Mouse (Mus musculus) c-Kit-positive CD71-positive TER-119-negative erythroid progenitor cells, embryonic 14.5 days (primary cell): ENCODE results near the gene Tmem52.
"Not testable (repeated sequence)": the region's sequence is repeated elsewhere in the genome, so short reads cannot be mapped to it uniquely, and the experiment has no call there.

Experiments
- DNase-seq: peaks from one replicate; pipeline ENCODE4 v3.0.0-alpha.2; 2013; ENCODE audit warnings: low read depth

Tmem52 gene

DNA sequence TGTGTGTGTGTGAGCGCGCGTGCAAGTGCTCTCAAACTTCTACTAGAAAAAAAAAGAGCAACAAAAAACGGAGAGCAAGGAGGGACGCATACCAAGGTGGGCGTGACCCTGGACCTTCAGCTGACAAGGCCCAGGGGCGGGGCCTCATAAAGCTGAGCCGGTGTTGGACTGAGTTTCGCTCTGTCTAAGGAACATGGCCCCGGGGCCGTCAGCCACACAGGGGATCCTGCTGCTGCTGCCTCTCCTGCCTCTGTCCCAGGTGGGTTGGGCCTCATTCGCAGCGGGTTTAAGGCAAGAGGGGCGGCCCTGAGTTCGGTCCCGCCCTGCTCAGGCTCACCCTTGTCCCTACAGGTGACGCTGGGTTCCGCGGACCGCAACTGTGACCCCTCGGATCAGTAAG is at the start of gene Tmem52:
Gene Tmem52 (plus strand): TSS at position 163 of the 400 bp plus-strand sequence.
- peak; percentile 64 for DNase-seq

DNA sequence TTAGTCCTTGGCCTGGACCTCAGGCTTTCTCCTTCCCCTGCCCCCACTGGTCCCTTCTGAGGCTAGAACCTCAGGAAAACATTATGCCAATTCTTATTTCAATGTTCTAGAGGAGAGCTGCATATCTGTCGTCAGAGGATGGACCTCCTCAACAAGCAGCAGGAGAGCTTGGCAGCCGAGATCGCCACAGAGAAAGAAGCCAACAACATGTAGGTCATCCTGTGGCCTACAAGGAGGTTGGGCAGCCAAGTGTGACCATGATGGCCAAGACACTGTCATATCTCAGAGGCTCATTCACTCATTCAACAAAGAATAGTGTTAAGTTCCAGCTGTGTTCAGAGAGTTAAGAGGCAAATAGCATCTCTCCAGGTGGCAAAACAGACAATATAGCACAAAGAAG is 48.8 kb upstream of the Tmem52 start:
- DNase-seq, result no peak

DNA sequence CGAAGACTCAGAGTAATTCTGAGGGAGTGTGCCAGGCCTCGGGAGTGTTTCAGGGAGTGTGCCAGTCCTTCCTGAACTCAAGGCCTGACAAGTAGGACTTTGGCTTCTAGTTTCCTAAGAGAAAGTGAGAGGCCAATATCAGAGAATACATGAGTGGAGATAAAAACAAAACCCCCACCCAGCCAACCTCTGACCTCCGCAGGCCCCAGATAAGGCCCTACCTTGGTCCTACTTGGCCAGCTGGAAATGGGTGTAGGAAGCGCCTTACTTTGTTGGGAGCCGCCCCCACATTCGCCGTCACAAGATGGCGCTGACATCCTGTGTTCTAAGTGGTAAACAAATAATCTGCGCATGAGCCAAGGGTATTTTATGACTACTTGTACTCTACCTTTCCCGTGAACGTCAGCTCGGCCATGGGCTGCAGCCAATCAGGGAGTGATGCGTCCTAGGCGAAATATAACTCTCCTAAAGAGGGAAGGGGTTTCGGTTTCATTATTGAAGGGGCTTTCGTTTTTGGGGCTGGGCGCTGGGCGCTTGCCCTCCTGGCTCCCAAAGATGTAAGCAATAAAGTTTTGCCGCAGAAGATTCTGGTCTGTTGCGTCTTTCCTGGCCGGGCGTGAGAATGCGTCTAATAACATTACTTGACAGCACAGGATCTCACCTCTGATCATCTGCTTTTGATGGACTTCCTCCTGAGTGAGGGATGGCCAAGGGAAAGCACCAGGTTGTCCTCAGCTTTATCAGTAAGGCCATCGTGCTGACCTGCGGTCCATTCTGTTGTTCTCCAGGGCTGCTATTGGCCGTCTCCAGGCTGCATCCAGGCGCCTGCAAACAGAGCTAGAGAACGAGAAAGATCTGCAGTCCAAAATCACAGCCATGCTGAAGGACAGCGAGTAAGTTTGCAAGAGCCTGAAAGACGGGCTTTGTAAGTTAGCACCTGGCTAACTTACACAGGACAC is 47.2 kb upstream of the Tmem52 start:
- DNase-seq, result not testable (repeated sequence)

DNA sequence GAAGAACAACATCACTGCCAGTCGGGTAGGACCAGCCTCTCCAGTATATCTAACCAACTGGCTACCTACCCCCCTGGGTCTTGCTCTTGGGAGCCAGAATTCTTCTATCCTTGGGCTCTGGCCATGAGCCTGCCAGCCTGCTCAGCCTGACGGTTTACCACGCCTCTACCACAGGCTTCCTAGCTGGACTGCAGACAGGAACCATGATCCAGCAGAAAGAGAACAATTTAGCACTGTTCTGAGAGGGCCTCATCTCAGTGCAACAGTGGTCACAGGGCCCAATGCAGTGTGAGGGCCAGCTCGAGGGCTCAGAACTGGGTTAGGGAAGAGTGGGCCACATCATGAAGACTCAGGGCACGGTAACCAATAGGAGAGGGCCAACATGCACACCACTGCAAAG is 44.9 kb upstream of the Tmem52 start:
- DNase-seq, result no peak

DNA sequence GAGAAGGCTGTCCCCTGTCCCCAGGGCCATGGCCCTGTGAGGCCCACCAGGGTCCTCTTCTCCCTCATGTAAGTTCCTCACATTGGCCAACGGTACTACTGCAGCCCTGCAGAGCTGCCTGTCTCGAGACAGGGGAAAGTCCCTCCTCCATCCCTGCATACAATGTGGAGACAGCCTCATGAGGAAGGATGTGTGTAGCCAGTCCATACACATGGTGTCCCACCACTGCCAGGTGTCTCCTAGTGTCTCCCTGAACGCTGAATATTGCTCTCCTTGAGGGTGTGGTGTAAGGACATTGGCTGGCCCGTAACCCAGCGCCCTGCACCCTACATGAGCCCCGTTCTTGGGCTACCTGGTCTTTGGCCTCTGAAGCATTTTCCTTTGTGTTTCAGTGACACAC is 42.6 kb upstream of the Tmem52 start:
- DNase-seq, result no peak

DNA sequence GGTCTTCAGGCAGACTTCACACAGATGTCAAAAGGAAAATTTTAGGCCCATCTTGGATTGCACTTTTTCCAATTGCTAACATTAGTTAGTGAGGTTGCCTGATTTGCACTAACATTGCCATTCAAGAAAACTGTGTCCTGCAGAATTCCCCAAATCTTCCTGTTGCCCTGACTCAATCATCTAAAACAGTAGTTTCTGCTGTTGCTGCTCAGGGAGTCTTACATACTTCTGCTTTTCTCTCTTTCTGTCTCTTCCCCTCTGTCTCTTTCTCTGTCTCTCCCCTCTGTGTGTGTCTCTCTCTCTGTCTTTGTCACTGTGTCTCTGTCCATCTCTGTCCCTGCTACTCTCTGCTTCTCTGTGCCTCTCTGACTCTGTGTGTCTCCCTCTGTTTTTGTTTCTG is 40.5 kb upstream of the Tmem52 start:
- no peak for DNase-seq

DNA sequence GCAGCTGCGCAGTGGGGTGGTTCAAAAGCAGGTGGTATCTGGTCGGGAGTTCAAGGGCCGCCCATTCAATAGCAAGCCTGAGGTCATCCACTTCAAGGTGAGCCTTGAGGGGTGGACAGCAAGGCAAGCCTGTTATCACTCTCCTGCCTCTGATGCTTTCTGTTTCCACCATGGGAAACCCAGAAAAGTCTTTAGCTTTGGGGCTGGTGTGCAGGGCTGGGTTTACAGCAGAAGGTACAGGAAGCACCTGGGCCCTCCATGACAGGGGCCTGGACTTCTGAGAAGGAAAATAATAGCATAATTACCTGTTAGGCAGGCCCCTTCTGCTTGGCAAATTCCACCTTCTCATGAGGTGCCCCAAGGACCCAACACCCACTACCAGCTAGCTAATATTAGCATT is 39.7 kb upstream of the Tmem52 start:
- no peak for DNase-seq

DNA sequence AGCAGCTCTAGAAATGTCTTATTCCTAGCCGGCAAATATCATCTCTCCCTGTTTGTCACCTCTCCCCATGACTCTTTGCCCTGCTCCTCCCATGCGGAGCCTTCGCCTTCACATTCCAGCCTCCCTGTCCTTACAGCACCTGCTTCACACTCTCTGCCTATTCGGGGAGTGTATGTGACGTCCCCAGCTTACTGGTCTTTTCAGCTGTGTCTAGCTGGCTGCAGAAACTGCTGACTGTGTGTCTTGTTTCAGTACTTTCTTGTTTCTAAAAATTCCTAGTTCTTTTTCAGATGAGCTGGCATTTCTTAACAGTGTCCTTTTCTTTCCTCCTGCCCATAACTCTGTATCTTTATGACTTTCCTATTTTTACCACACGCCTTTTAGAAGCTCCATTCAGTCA is 36.6 kb upstream of the Tmem52 start:
- no peak for DNase-seq

DNA sequence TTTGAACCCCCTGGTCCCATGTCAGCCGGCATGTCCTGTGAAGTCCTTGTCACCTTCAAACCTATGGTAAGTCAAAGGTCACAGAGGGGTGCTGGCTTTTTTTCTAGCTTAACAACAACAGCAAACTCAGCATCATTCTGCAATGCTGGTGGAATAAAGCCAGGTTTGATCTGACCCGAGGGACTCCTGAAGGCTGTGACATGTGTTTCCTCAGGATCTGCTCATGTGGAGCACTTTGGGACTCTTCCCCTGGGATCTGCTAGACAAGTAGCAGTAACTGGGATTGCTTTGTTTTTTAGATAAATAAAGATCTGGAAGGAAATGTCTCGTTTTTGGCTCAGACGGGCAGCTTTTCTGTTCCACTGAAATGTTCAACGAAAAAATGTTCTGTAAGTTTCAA is 34.9 kb upstream of the Tmem52 start:
- no peak for DNase-seq

DNA sequence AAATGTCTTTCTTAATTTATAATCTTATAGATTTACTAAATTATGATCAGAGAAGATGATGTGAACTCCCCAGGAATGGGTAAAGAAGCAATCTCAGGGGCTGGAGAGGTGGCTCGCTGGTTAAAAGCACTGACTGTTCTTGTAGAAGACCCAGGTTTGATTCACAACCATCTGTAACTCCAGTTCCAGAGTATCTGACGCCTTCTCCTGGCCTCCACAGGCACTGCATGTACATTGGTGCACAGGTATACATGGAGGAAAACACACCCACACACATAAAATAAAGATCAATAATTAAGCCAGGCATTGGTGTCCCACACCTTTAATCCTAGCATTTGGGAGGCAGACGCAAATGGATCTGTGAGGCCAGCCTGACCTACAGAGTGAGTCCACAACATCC is 26.1 kb upstream of the Tmem52 start:
- no peak for DNase-seq

DNA sequence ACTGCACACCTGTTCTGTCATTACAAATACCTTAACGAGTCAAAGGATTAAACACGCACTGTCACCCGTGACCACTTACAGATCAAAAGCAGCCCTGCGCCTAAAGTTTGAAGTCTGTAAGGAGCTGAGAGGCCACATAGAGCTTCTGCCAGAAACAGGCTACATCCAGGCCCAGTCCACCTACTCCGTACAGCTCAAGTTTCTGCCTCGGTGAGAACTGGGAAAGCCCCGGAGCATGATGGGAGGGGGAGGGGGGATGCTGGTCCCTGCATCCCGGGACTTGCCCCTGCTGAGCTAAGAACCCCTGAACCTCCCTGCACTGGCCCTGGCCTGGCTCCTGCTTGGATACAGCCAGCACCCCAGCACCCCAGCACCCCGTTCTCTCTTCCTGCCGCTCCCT is 17.3 kb upstream of the Tmem52 start:
- no peak for DNase-seq

DNA sequence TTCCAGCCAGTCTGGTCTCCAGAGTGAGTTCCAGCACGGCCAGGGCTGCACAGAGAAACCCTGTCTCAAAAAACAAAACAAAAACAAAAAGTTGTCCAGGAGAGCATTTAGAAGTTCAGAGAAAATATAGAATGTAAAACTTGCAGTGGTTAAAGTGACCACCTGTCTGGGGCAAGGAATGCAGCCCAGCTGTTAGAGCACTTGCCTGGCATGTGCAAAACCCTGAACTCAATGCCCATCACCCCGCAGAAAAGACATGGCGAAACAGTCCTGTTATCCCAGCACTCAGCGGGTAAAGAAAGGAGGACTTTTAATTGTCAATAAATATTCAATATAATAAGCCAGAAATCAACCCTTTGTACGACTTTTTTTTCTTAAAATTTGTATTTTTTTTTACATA is 10.3 kb upstream of the Tmem52 start:
- no peak for DNase-seq

DNA sequence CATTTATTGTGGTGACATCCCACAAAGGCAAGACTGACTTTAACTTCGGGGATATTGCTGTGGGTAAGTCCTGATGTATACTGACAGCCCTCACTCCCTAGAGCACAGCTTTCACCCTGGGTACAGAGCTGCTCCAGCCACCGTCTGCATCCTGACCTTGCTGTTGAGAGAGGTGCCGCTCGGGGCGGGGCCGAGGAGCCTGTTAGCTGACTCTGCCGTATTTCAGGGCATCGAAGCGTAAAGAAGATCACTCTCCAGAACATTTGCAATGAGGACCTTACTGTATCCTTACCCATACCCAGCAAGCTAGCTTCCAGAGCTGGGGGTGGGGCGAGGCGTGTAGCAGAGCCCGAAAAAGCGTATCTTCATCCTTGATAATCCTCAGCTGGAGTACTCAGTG is 5.9 kb upstream of the Tmem52 start:
- no peak for DNase-seq

DNA sequence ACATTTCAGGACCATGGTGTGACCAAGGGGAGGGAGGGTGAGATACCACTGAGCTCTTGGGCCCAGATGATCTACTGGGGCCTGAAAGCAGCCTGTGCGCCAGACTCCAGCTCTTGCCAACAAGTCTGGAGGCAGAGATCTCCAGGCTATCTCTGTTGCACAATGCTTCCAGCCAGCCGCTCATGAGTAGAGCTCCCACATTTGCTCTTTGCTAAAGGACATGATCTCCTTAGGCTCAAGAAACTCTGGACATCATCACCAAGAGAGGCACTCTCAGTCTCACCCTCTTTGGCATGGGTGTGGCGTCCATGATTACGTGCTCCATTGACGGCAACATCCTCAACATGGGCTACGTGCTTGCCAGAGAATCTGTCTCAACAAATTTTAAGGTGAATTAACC is 5.3 kb upstream of the Tmem52 start:
- DNase-seq, result no peak

DNA sequence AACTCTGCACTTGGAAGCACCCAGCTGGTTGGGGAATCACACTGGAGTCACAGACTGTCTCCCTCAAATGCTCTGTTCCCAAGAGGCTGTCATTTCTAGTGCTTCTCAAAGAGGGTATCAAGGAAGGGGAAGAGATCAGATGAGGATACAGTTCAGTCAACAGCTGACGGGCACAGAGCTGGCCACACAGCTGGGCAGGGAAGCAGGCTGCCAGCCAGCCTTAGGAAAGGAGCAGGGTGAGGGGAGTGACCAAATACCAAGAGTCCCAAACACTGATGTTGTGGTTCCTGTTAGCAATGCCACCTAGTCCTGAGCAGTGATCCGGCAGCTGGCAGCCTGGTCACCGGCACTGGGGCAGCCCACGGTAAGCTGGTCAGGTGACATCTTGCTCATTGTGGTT is 4.9 kb upstream of the Tmem52 start:
- no peak for DNase-seq

DNA sequence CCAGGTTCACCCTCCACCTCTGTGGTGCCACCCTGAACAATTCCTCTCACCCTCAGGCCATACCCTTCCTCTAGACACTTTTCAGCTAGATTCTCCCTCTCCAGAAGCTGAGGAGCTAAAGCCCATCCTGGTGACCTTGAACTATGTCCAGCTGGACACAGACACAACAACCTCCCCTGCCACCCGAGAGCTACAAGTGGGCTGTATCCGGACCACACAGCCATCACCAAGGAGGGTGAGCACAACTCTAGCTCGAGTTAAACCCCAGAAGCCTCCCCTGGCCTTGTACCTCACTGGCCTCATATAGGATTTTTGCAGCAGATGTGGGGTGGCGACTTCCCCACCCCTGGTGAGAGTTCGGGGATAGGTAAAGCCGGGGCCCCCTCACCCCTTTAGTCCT is 3.3 kb upstream of the Tmem52 start:
- DNase-seq, result no peak

DNA sequence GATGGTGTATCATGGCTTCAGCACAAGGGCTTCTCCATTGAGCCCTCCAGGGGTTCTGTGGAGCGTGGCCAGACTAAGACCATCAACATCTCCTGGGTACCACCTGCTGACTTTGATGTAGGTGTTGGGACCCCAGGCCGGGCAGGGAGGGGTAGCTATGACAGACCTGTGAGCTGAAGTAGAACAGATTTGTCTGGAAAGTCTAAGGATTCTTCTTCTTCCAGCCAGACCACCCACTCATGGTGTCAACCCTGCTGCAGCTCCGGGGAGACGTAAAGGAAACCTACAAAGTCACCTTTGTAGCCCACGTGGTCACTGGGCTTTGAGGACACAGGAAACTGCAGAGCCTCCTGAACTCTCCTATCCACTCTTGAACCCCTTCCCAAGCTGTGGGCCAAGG is 2.8 kb upstream of the Tmem52 start:
- no peak for DNase-seq

DNA sequence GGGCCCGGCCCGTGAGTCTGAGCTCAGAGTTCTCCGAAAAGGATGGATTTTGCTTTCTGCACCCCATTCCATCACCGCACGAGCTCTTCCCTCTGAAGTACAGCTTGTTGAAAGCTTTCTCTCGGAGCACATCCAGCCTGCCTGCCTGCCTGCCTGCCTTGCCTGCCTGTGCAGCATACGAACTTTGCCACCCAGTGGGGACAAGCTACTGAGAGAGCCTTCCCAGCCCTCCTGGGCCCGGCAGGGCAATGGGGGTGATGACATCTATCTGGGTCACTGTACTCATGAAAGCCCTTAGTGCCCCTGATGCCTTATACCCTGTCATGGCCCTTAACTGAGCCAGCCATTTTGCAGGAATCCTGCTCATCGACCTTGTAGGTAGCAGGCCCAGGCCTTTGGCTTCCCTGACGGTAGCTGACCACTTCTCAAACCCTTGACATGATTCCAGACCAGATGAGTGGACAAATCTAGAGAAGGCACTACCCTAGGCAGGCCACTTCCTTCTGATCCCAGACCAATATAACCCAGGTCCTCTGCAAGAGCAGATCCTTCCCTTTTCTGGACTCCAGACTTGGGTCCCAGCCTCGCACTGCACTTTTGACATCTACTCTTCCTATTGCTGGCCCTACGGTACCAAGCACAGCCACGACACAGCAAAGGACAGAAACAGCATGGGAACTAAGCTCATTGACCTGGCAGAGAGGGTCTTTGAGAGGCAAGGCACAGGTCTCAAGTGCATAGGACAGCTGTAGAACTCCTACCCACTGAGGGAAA is 1.5 kb upstream of the Tmem52 start:
- no peak for DNase-seq

DNA sequence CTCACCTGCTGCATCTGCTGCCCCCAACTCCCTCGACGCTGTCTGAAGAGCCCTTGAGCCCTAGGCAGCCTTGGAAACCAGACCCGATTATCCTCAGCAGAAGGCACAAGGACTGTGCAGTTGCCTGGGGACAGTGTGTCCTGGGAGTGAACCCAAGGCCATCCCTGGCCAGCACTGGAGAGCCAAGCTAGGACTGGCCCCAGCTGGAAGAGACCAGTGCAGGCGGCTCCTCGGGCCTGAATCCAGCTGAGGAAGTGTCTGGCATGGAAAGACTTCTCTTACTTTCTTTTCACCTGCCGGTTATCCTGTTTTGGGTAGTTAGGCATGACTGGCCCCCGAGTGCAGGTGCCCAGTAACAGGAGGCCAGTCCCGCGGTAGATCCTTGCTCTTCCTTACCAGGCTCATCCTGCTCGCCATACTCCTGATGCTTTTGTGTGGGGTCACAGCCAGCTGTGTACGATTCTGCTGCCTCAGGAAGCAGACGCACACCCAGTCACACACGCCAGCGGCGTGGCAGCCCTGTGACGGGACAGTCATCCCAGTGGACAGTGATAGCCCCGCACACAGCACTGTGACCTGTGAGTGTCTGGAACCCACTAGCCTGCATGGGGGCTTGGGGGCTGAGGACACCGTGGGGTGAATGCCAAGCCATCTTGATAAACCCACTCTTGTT is 812 bp downstream of the Tmem52 start:
- DNase-seq, result no peak

DNA sequence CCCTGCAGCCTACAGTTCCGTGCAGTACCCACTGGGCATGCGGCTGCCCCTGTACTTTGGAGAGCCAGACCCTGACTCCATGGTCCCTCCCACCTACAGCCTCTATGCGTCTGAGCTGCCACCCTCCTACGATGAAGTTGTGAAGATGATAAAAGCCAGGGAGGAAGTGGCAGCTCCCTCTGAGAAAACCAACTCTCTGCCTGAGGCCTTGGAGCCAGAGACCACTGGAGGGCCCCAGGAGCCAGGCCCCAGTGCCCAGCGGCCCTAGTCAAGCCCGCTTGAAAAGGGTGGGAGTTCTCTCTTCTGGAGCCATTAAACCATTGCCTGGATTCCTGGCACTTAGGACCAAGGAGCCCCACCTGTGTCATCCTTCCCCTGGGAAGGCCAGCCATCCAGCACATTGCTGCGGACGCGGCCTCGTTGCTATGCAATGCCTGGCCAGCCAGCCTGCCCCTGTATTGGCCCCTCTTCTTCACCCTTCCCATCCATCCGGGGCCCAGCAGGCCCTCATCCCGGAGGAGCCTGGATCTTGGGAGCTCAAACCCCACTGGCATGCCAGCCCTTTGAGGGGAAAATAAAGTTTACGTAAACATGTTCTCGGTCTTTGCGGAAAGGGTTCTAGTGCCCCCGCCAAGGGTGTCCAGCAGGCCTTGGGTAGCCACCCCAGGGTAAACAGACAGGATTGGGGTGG is 1.5 kb downstream of the Tmem52 start:
- no peak for DNase-seq

DNA sequence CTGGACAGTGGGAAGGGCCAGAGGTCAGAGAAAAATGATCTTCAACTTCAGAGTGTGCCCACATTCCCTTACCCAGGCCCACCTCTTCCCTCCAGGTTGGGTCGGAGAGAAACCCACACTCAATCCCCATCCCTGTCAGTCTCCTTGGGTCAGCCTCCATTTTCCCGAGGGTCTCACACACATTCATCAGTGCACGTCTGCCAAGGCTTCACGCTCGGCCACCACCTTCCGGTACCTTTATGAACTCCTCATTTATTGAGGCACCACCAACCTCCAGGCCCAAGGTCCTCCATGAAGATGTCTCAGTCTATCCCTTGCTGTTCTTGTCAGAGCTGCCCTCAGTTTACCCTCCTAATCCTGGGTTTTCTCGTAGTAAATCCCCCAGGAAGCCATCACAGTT is 2.1 kb downstream of the Tmem52 start:
- DNase-seq, result no peak

DNA sequence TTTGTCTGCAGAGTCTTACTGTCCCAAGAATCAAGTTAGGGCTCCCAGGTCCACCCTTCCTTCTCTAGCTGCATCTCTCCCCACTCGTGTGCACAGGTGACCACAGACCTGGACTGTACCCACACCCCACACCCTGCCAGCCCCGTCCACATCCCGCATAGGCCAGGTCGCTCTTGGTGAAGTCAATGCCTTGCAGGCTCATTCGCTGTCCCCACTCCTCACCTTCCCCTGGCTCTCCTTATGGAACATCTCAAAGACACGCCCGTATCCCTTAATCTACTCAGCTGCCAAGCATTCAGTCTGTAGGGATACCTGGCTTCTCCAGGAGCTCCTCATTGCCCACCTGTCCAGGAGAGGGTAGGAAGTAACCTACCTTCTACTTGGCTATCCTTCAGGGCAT is 2.5 kb downstream of the Tmem52 start:
- no peak for DNase-seq
